Mouse (Mus musculus): ENCODE results near the gene Gba2. TPM values are rescaled to one million over a fixed set of nuclear protein-coding genes. Genes with fewer than 3 reads are reported as not detected.

Gba2 gene
- polyA plus RNA-seq, 1 experiment from 2014 or later: 8.4 TPM

DNA sequence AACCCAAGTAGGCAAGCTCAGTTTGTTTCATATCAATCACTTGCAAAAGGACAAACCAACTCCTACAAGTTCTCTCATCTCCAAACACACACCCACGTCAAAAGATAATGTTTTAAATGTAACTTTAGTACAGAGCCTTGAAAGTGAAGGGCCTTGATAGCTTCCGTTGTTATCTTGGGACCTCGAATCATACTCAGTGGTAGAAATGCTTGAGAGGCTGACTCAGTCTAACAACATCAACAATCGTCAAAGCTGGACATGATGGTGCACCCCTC lies 15.1 kb downstream of the Gba2 start:
- H3K27ac ChIP-seq (ENCODE audit: low read depth): peak overlapping the region; percentile 99; the same call in 1 of the 2 replicates
- peaks cover 38% of the 10 kb centered on the region for H3K4me1 ChIP-seq (ENCODE audit: insufficient read depth)
- no peaks in the 10 kb centered on the region for H3K27me3 ChIP-seq (ENCODE audit: insufficient read depth, low read length)
- DNase-seq (no peak), ATAC-seq (no peak)
- peaks cover 42% of the 10 kb centered on the region for H3K36me3 ChIP-seq (replicated peaks; ENCODE audit: insufficient read depth, low read length)
- no peaks in the 10 kb centered on the region for H3K9me3 ChIP-seq (ENCODE audit: low read length)
- TF ChIP-seq CTCF (IDR thresholded peaks at IDR 0.05; ENCODE audit: low read depth) (no peak), EP300 (IDR thresholded peaks at IDR 0.05; ENCODE audit: low read depth) (no peak)
- H3K9ac ChIP-seq (replicated peaks): peak overlapping the region; percentile 89
- H3K4me2 ChIP-seq (ENCODE audit: low read depth, low read length): peak overlapping the region; percentile 95
- peak overlapping the region; percentile 75 for H3K4me3 ChIP-seq (ENCODE audit: low read depth, low read length)
- WGBS (ENCODE audit: insufficient replicate concordance): 47% methylated on average over 4 of the region's 4 CpGs

DNA sequence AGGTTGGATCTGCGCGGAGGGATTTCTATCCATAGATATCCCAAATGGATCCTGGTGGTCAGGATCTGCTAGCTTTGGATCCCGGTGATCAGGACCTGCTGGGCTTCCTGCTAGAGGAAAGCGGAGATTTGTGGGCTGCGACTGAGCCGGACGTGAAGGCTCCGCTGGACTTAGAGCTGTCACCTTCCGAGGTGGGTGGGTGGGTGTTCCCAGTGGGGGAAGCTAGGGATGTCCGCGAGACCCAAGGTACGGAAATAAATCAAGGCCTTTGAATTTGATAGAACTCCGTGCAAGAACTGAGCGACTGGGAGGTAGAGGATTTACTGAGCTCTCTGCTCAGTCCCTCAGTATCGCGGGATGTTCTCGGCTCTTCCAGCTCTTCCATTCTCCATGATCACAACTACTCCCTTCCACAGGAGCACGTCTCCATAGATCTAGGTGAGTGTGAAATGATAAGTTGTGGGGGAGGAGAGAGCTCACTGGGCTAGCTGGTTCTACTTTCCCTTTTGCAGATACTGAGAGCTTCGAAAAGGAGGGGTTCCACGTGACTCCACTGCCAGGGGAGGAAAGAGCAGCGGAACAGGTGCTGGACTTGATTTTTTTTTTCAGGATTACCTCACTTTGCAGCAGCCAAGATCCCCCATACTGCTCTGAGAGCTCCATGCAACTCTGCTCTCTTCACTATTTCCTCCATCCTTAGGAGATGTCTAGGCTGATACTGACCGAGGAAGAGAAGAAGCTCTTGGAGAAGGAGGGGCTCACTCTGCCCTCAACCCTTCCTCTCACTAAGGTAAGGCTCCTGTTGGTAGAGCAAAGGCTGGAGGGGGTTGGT lies 15.7 kb downstream of the Gba2 start:
- H3K36me3 ChIP-seq (replicated peaks; ENCODE audit: insufficient read depth, low read length): peaks cover 37% of the 10 kb centered on the region
- peak overlapping the region; percentile 99 for H3K27ac ChIP-seq (ENCODE audit: low read depth)
- no peak for DNase-seq
- peak overlapping the region; percentile 89 for H3K9ac ChIP-seq (replicated peaks)
- peak overlapping the region; percentile 75 for H3K4me3 ChIP-seq (ENCODE audit: low read depth, low read length)
- peaks cover 43% of the 10 kb centered on the region for H3K4me1 ChIP-seq (ENCODE audit: insufficient read depth)
- no peak for ATAC-seq
- TF ChIP-seq CTCF (IDR thresholded peaks at IDR 0.05; ENCODE audit: low read depth): no peak
- no peak for TF ChIP-seq EP300 (IDR thresholded peaks at IDR 0.05; ENCODE audit: low read depth)
- H3K27me3 ChIP-seq (ENCODE audit: insufficient read depth, low read length): no peaks in the 10 kb centered on the region
- WGBS (ENCODE audit: insufficient replicate concordance): 3% methylated on average over 22 of the region's 22 CpGs
- no peaks in the 10 kb centered on the region for H3K9me3 ChIP-seq (ENCODE audit: low read length)
- H3K4me2 ChIP-seq (ENCODE audit: low read depth, low read length): peak overlapping the region; percentile 95

DNA sequence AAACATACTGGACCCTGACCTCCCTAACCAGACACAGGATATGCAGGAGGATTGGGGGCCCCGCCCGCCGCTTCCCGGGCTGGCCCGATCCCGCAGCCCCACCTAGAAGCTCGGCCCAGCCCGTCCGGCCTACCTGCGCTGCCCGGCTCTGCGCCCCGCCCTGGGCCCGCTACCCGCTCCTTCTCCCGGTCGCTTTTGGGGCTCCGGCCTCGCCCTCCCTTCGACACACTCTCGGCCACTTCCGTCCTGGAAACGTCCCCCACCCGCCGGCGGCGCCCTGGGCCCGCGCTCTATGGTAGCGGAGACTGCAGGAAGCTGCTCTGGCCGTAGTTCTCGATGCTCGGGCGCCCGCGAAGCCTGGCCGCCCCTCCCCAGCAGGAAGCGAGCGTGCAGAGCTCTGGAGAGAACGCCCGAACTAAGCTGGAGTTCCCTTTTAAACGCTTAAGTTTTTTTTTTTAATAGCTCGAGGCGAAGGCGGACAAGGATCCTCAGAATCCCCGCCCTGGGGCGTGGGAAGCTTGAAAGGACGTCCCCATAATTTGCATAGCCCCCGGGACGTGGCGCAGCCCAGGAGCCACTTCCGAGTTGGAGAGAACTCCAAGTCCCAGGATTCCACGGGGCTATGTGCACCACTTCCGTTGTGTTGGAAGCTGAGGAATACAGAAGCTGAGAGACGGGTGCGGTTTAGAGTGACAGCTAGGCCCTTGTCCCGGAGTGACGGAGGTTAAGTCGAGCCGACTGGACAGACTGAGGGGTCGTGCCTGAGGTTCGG lies 16.5 kb downstream of the Gba2 start, which contains the start of the genes Creb3 and Tln1:
Gene Creb3 (plus strand): TSS at position 336 of the 772 bp plus-strand sequence.
Gene Tln1 (minus strand): TSS at position 695 of the 772 bp plus-strand sequence.
- Histone ChIP-seq H3K4me2 (ENCODE audit: low read depth, low read length) (peak within 1 kb of the TSS; percentile 95), H3K4me1 (ENCODE audit: insufficient read depth) (peaks cover 49% of the 10 kb centered on the region), H3K9ac (replicated peaks) (peak within 1 kb of the TSS; percentile 89), H3K4me3 (ENCODE audit: low read depth, low read length) (peak within 1 kb of the TSS; percentile 75), H3K27ac (ENCODE audit: low read depth) (peak within 1 kb of the TSS; percentile 99), H3K9me3 (ENCODE audit: low read length) (no peaks in the 10 kb centered on the region), H3K36me3 (replicated peaks; ENCODE audit: insufficient read depth, low read length) (peaks cover 33% of the 10 kb centered on the region), H3K27me3 (ENCODE audit: insufficient read depth, low read length) (no peaks in the 10 kb centered on the region)
- ATAC-seq: peak; percentile 89
- TF ChIP-seq CTCF (IDR thresholded peaks at IDR 0.05; ENCODE audit: low read depth): 0 out of 2 replicates have a peak, but pooled peaks have one; percentile 21
- peak; percentile 52; the same call in 1 of the 2 replicates for TF ChIP-seq EP300 (IDR thresholded peaks at IDR 0.05; ENCODE audit: low read depth)
- under 1% methylated on average over 57 of the region's 62 CpGs for WGBS (ENCODE audit: insufficient replicate concordance)
- DNase-seq: peak; percentile 93

DNA sequence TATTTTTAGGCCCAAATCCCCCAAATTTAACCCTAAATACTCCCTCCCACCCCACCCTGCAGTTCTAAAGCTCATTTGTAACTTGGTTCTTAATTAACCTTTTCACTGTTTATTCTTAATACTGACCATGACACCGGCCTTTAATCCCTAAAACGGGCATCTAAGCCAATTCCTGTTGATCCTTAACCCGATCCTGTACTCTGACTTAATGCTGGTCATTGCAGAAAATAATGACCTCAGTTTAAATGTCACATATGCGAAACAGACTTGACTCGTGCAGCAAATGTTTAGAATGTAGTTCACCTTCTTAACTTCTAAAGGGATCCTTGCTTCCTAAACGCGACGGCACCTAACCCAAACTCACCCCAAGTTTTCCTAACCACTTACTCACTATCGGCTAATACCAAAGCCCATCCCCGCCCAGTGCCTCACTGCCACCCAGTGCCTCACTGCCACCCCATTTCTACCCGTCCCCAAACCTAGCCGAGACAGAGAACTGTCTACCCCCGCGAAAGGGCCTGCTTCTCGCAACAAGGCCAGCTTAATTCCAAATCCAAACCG lies 17.2 kb downstream of the Gba2 start:
- H3K4me2 ChIP-seq (ENCODE audit: low read depth, low read length): peak overlapping the region; percentile 95
- H3K4me1 ChIP-seq (ENCODE audit: insufficient read depth): peaks cover 49% of the 10 kb centered on the region
- no peaks in the 10 kb centered on the region for H3K27me3 ChIP-seq (ENCODE audit: insufficient read depth, low read length)
- 1% methylated on average over 16 of the region's 16 CpGs for WGBS (ENCODE audit: insufficient replicate concordance)
- H3K27ac ChIP-seq (ENCODE audit: low read depth): peak overlapping the region; percentile 99
- peak overlapping the region; percentile 89 for H3K9ac ChIP-seq (replicated peaks)
- no peaks in the 10 kb centered on the region for H3K9me3 ChIP-seq (ENCODE audit: low read length)
- H3K4me3 ChIP-seq (ENCODE audit: low read depth, low read length): peak overlapping the region; percentile 75
- DNase-seq (no peak), ATAC-seq (no peak)
- TF ChIP-seq CTCF (IDR thresholded peaks at IDR 0.05; ENCODE audit: low read depth) (no peak), EP300 (IDR thresholded peaks at IDR 0.05; ENCODE audit: low read depth) (no peak)
- peaks cover 32% of the 10 kb centered on the region for H3K36me3 ChIP-seq (replicated peaks; ENCODE audit: insufficient read depth, low read length)

DNA sequence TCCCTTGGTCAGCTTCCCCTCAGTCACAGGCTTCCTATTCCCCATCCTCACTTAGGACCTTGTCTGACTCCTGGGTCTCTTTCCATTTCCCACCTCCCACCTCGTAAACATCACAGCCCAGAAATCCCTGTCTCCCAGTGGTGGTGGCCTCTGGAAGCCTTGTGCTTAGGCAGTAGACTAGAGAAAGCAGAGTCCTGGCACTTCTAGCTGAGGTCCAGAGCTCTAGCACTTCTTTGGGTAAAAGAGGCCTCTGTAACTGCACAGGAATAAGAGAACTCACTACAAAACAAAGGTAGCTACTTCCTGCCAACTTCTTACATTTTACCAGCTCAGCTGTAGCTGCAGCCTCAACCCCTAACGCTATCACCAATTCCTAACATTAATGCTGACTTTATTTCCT lies 17.7 kb downstream of the Gba2 start:
- Histone ChIP-seq H3K36me3 (replicated peaks; ENCODE audit: insufficient read depth, low read length) (peaks cover 32% of the 10 kb centered on the region), H3K4me2 (ENCODE audit: low read depth, low read length) (peak overlapping the region; percentile 95), H3K9me3 (ENCODE audit: low read length) (no peaks in the 10 kb centered on the region), H3K27me3 (ENCODE audit: insufficient read depth, low read length) (no peaks in the 10 kb centered on the region), H3K9ac (replicated peaks) (peak overlapping the region; percentile 89), H3K4me1 (ENCODE audit: insufficient read depth) (peaks cover 49% of the 10 kb centered on the region), H3K27ac (ENCODE audit: low read depth) (peak overlapping the region; percentile 99), H3K4me3 (ENCODE audit: low read depth, low read length) (peak overlapping the region; percentile 75)
- 10% methylated on average over 2 of the region's 2 CpGs for WGBS (ENCODE audit: insufficient replicate concordance)
- DNase-seq (no peak), ATAC-seq (no peak)
- TF ChIP-seq CTCF (IDR thresholded peaks at IDR 0.05; ENCODE audit: low read depth) (no peak), EP300 (IDR thresholded peaks at IDR 0.05; ENCODE audit: low read depth) (no peak)

DNA sequence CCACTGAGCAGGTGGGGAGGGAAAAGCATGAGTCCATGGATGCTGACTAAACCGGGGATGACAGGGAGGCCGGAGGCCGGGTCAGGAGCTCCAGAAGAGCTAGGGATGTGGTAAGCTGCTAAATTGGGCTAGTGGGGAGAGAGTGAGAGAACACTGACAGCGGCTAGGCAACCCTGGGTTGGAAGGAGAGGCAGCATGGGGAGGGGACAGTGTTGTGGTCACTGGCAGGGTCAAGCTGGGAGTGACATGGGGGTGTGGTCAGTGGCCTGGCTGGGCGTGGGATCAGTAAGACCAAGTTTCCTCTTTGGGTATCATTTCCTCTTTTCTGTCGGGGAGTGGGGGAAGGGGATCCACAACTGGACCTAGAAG lies 18.4 kb downstream of the Gba2 start:
- WGBS (ENCODE audit: insufficient replicate concordance): 5% methylated on average over 6 of the region's 6 CpGs
- no peak for ATAC-seq
- peak overlapping the region; percentile 89 for H3K9ac ChIP-seq (replicated peaks)
- H3K4me1 ChIP-seq (ENCODE audit: insufficient read depth): peaks cover 49% of the 10 kb centered on the region
- H3K27me3 ChIP-seq (ENCODE audit: insufficient read depth, low read length): no peaks in the 10 kb centered on the region
- H3K4me2 ChIP-seq (ENCODE audit: low read depth, low read length): peak overlapping the region; percentile 95
- peak; percentile 71 for DNase-seq
- H3K36me3 ChIP-seq (replicated peaks; ENCODE audit: insufficient read depth, low read length): peaks cover 32% of the 10 kb centered on the region
- H3K4me3 ChIP-seq (ENCODE audit: low read depth, low read length): peak overlapping the region; percentile 75
- H3K9me3 ChIP-seq (ENCODE audit: low read length): no peaks in the 10 kb centered on the region
- TF ChIP-seq CTCF (IDR thresholded peaks at IDR 0.05; ENCODE audit: low read depth): no peak
- TF ChIP-seq EP300 (IDR thresholded peaks at IDR 0.05; ENCODE audit: low read depth): no peak
- H3K27ac ChIP-seq (ENCODE audit: low read depth): peak overlapping the region; percentile 99
